Mouse (Mus musculus): ENCODE data around the gene Gstm4. TPM values are rescaled to one million over a fixed set of nuclear protein-coding genes. Genes with fewer than 3 reads are reported as not detected.
"Not testable (repeated sequence)": the region's sequence is repeated elsewhere in the genome, so short reads cannot be mapped to it uniquely, and the experiment has no call there.

The Gstm4 gene
- polyA plus RNA-seq, 1 experiment from 2014 or later, result 15.2 TPM

DNA sequence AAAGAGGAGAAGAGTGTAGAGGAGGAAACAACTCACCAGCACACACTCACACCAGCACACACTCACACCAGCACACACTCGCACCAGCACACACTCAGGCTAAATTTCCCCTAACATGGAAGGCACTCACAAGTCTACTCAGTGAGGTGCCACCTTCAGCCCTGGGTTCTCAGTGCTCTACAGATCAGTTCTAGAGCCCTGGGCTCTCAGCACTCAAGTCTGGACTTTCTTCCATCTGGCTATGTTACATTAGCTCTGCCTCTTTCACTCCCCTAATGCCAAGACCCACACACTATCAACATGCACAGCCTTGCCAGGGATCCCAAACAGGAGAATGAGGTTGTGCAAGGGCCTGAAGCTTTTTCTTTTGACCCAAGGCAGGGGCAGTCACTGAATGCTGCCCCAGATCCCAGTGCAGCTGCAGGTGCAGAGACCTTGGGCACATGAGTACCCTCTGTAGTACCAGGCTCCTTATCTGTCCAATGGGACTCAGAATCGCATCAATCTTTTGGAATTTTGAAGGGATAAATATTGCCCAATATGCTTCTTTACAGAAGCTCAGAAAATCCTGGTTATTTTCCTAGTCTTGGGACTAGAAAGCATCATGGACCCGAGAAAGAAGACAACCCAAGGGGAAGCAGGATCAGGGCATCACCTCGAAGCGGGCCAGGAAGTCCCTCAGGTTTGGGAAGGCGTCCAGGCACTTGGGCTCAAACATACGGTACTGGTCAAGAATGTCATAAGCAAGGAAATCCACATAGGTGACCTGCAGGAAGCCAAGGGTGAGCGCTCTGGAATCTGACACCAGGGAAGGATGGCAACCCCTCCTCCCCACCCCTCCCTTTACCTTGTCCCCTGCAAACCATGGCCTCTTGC lies 30.4 kb downstream of the Gstm4 start:
- Histone ChIP-seq H3K27me3 (replicated peaks) (peaks cover 3% of the 10 kb centered on the region; the same call in 1 of the 2 replicates), H3K9ac (no peak overlapping the region), H3K4me3 (no peak overlapping the region), H3K27ac (replicated peaks) (no peak overlapping the region), H3K9me3 (no peaks in the 10 kb centered on the region), H3K36me3 (no peaks in the 10 kb centered on the region), H3K4me1 (peaks cover 32% of the 10 kb centered on the region), H3K4me2 (no peak overlapping the region)
- ATAC-seq (ENCODE audit: extremely low read depth, insufficient number of reproducible peaks, low FRiP score, low TSS enrichment), result no peak
- 75% methylated on average over 8 of the region's 8 CpGs for whole genome bisulfite sequencing

DNA sequence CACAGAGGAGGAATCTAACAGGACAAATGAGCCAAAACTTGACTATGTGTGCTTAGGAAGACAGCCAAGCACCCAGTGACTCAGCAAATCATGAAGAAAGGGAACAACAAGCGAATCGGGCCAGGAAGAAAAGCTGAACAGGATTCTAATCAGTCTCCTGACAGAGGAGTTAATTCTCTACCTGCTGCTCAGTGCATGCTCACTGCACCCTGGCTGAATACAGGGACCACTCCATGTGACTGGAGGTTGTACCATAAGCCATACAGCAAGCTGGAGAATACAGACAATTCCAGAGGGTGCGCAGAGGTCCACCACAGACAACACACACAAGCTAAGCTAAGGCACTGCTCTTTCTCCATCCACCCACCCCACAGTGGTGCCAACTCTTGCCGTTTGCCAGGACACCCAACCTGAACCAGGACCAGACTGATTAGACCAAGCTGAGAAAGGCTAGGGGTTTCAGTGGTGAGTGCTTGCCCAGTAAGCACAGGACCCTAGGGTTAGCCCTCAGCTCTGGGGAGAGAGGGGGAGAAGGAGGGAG lies 31.3 kb downstream of the Gstm4 start:
- Histone ChIP-seq H3K4me3 (no peak overlapping the region), H3K36me3 (no peaks in the 10 kb centered on the region), H3K9me3 (no peaks in the 10 kb centered on the region), H3K27me3 (replicated peaks) (peaks cover 3% of the 10 kb centered on the region; the same call in 1 of the 2 replicates), H3K4me1 (peaks cover 23% of the 10 kb centered on the region), H3K4me2 (no peak overlapping the region), H3K9ac (no peak overlapping the region), H3K27ac (replicated peaks) (no peak overlapping the region)
- ATAC-seq (ENCODE audit: extremely low read depth, insufficient number of reproducible peaks, low FRiP score, low TSS enrichment), result no peak
- 69% methylated on average over 4 of the region's 4 CpGs for WGBS

DNA sequence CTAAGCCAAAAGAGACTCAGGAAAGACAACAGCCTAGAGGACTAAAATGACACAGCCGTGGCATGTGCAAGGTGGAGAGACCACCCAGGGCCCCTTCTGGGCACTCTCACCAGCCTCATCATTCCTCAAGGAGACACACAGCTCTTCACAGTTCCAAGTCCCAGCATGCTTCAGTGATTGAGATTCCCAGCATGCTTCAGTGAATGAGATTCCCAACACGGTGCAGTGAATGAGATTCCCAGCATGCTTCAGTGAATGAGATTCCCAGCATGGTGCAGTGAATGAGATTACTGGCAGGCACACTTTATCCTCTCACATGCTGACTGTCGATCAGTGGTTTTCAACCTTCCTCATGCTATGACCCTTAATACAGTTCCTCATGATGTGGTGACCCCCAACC lies 33.1 kb downstream of the Gstm4 start:
- no peak overlapping the region for H3K4me2 ChIP-seq
- no peaks in the 10 kb centered on the region for H3K9me3 ChIP-seq
- H3K4me3 ChIP-seq, result no peak overlapping the region
- WGBS, result 53% methylated on average over 3 of the region's 3 CpGs
- H3K27me3 ChIP-seq (replicated peaks), result peaks cover 3% of the 10 kb centered on the region; the same call in 1 of the 2 replicates
- no peaks in the 10 kb centered on the region for H3K36me3 ChIP-seq
- H3K9ac ChIP-seq, result no peak overlapping the region
- no peak overlapping the region for H3K27ac ChIP-seq (replicated peaks)
- H3K4me1 ChIP-seq, result peaks cover 10% of the 10 kb centered on the region
- no peak for ATAC-seq (ENCODE audit: extremely low read depth, insufficient number of reproducible peaks, low FRiP score, low TSS enrichment)

DNA sequence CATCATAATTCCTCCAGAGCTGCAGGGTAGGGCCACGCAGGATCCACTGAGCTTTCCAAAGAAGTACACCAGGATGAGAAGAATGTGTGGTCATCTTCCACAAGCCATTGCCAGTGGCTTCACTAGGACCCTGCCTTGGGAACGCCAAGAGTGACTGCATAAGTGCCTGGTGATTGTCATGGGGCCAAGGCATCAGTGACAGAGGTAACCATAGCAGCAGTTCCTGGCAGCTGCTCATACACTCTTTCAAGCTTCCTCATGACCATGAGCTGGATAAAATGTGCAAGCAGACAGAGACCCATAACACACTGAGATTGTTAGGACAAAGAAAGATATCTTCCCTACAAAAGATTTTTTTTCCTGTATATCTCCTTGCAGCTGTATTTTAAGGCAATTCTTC lies 34.4 kb downstream of the Gstm4 start:
- no peaks in the 10 kb centered on the region for H3K27me3 ChIP-seq (replicated peaks)
- no peak overlapping the region for H3K4me3 ChIP-seq
- 37% methylated on average over 2 of the region's 2 CpGs for WGBS
- no peaks in the 10 kb centered on the region for H3K9me3 ChIP-seq
- H3K9ac ChIP-seq, result no peak overlapping the region
- H3K4me1 ChIP-seq, result peaks cover 10% of the 10 kb centered on the region
- H3K27ac ChIP-seq (replicated peaks), result no peak overlapping the region
- no peak overlapping the region for H3K4me2 ChIP-seq
- no peaks in the 10 kb centered on the region for H3K36me3 ChIP-seq
- ATAC-seq (ENCODE audit: extremely low read depth, insufficient number of reproducible peaks, low FRiP score, low TSS enrichment), result no peak; the same call in 1 of the 2 replicates

DNA sequence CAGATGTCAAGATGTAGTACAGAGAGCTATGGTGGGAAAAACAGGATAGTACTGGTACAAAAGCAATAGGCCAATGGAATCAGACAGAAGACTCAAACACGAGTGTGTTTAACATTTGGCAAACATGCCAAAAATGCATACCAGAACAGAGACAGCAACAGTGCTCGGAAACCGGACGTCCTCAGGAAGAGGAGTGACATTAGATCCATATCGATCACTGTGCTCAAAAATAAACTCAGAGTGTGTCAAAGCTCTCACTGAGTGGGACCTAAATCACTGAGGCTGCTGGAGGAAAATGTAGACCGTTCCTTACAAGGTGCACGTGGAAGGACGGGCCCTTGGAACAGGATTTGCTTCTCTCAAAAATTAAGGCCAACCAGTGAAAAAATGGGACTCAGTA lies 42.7 kb downstream of the Gstm4 start:
- Histone ChIP-seq H3K9ac (no peak overlapping the region), H3K4me2 (no peak overlapping the region), H3K4me1 (no peaks in the 10 kb centered on the region), H3K27me3 (replicated peaks) (no peaks in the 10 kb centered on the region), H3K4me3 (no peak overlapping the region), H3K27ac (replicated peaks) (no peak overlapping the region), H3K9me3 (no peaks in the 10 kb centered on the region), H3K36me3 (no peaks in the 10 kb centered on the region)
- 70% methylated on average over 8 of the region's 8 CpGs for WGBS
- ATAC-seq (ENCODE audit: extremely low read depth, insufficient number of reproducible peaks, low FRiP score, low TSS enrichment), result no peak

DNA sequence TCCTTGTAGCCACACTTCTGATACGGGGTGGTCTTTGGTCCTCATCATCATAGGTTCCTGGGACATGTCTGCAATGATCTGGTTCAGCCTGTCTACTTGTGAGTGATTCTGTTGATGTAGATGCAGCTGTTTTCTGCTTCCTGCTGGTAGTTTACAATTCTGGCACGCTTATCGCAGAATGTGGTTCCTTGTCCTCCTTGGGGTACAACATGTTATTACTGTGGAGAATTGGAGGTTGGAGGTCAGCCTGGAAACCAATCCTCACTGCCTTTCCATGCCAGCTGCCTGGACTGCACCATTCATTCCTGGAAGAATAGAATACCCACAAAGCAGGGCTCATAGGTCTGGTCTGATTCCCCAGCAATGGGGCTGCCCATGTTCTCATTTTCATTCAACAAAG lies 45.2 kb downstream of the Gstm4 start:
- Histone ChIP-seq H3K27me3 (replicated peaks) (no peaks in the 10 kb centered on the region), H3K4me3 (no peak overlapping the region), H3K27ac (replicated peaks) (no peak overlapping the region), H3K9me3 (no peaks in the 10 kb centered on the region), H3K4me2 (no peak overlapping the region), H3K36me3 (no peaks in the 10 kb centered on the region), H3K9ac (no peak overlapping the region), H3K4me1 (no peaks in the 10 kb centered on the region)
- WGBS, result 81% methylated on average over 3 of the region's 3 CpGs
- no peak for ATAC-seq (ENCODE audit: extremely low read depth, insufficient number of reproducible peaks, low FRiP score, low TSS enrichment)

DNA sequence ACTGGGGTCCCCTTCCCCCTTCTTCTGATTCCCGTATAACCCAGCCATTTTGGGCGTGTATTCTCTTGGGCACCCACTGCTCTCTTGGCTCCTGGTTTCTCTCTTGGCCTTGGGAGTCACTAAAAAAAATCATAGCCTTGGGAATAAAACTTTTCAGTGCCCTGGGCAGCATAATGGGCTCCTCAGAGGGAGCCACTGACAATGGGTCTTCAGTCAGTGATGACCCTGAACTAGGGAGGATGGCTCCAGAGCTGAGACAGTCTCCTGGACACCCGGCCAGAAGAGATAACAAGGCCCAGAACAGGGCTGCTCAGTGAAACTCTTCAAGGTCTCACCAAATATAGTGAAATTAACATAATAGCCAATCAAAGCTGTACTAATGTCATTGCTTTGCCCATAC lies 46.1 kb downstream of the Gstm4 start:
- no peaks in the 10 kb centered on the region for H3K27me3 ChIP-seq (replicated peaks)
- no peak for ATAC-seq (ENCODE audit: extremely low read depth, insufficient number of reproducible peaks, low FRiP score, low TSS enrichment)
- H3K4me3 ChIP-seq, result no peak overlapping the region
- H3K9me3 ChIP-seq, result 0 out of 2 replicates have a peak, but pooled peaks cover 5% of the 10 kb centered on the region
- no peaks in the 10 kb centered on the region for H3K4me1 ChIP-seq
- H3K36me3 ChIP-seq, result no peaks in the 10 kb centered on the region
- H3K27ac ChIP-seq (replicated peaks), result no peak overlapping the region
- 71% methylated on average over 3 of the region's 3 CpGs for WGBS
- no peak overlapping the region for H3K9ac ChIP-seq
- H3K4me2 ChIP-seq, result no peak overlapping the region

DNA sequence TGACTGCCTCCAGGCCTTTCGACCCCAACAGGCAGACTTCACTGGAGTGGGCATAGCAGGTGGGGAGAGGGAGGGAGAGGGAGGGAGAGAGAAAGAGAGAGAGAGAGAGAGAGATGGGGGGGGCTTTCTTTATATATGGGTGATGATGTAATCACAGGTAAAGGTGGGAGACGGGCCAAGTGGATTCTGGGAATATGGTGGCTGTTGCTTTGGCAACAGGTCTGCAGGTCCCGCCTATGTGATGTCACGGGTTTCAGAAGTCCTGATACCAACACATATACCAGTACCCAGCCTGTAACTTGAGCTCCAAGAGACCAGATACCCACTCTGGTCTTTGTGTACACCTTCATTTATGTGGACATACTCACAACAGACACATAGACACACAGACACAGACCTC lies 48.1 kb downstream of the Gstm4 start:
- no peak for ATAC-seq (ENCODE audit: extremely low read depth, insufficient number of reproducible peaks, low FRiP score, low TSS enrichment)
- no peaks in the 10 kb centered on the region for H3K36me3 ChIP-seq

DNA sequence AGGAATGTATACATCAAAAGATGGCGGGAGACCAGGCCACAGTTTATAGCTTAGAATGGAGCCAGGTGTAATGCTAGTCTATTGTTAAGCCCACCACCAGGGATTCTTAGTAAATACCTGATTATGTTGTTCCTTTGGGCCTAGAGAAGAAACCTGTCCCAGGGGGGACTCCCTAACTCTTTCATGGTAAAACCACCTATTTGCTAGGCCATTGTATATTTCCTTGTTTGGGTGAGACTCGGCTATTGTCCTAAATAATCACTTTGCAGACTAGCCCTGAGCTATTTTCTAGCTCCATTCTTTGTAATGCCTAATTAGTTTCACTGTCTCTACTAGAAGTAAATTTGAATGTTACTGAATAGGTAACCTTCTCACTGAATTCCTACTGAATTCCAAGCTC lies 48.7 kb downstream of the Gstm4 start:
- not testable (repeated sequence) for H3K9ac ChIP-seq; H3K4me2 ChIP-seq; H3K36me3 ChIP-seq; H3K4me3 ChIP-seq; H3K9me3 ChIP-seq; H3K27ac ChIP-seq (replicated peaks); H3K27me3 ChIP-seq (replicated peaks); ATAC-seq (ENCODE audit: extremely low read depth, insufficient number of reproducible peaks, low FRiP score, low TSS enrichment); H3K4me1 ChIP-seq
- 84% methylated on average over 2 of the region's 2 CpGs for WGBS

More for the DNA sequence above, 48.1 kb downstream of the Gstm4 start:
- 0 out of 2 replicates have a peak, but pooled peaks cover 5% of the 10 kb centered on the region for H3K9me3 ChIP-seq
- H3K4me1 ChIP-seq, result no peaks in the 10 kb centered on the region
- H3K9ac ChIP-seq, result no peak overlapping the region
- no peaks in the 10 kb centered on the region for H3K27me3 ChIP-seq (replicated peaks)
- H3K27ac ChIP-seq (replicated peaks), result no peak overlapping the region
- H3K4me2 ChIP-seq, result no peak overlapping the region
- no peak overlapping the region for H3K4me3 ChIP-seq
- WGBS, result 77% methylated on average over 4 of the region's 4 CpGs

Other genes with a start within 250 kb of the Gstm4 start
- gene Eps8l3, start 167.7 kb downstream of the Gstm4 start, polyA plus RNA-seq (2015; fragmentation: Nextera tagmentation; extraction: Ambion mirVana), result not detected in 2 replicates
- gene Gstm5, start 149.1 kb downstream of the Gstm4 start, polyA plus RNA-seq (2015; fragmentation: Nextera tagmentation; extraction: Ambion mirVana), result 131 and 139 TPM in 2 replicates
- gene Gstm7, start 113.1 kb downstream of the Gstm4 start, polyA plus RNA-seq (2015; fragmentation: Nextera tagmentation; extraction: Ambion mirVana), result 14.6 and 15.9 TPM in 2 replicates
- 9.5 and 11.5 TPM in 2 replicates for gene Gstm6, start 101.1 kb downstream of the Gstm4 start, polyA plus RNA-seq (2015; fragmentation: Nextera tagmentation; extraction: Ambion mirVana)
- 0.50 TPM in 1 of 2 replicates, not detected in the other for gene Gstm3, start 75.6 kb downstream of the Gstm4 start, polyA plus RNA-seq (2015; fragmentation: Nextera tagmentation; extraction: Ambion mirVana)
- 52.9 and 53.5 TPM in 2 replicates for gene Gstm2, start 58.4 kb downstream of the Gstm4 start, polyA plus RNA-seq (2015; fragmentation: Nextera tagmentation; extraction: Ambion mirVana)
- gene Gstm1, start 26.9 kb downstream of the Gstm4 start, polyA plus RNA-seq (2015; fragmentation: Nextera tagmentation; extraction: Ambion mirVana), result 44.3 and 50.5 TPM in 2 replicates
- gene Ampd2, start 41.8 kb upstream of the Gstm4 start, polyA plus RNA-seq (2015; fragmentation: Nextera tagmentation; extraction: Ambion mirVana), result 29.4 and 30.3 TPM in 2 replicates
- gene Gnat2, start 47.9 kb upstream of the Gstm4 start, polyA plus RNA-seq (2015; fragmentation: Nextera tagmentation; extraction: Ambion mirVana), result 0.20 and 1.3 TPM in 2 replicates
- 74.7 and 76.3 TPM in 2 replicates for gene Gnai3, start 101.3 kb upstream of the Gstm4 start, polyA plus RNA-seq (2015; fragmentation: Nextera tagmentation; extraction: Ambion mirVana)
- 0.14 TPM in 1 of 2 replicates, not detected in the other for gene Gpr61, start 110.0 kb upstream of the Gstm4 start, polyA plus RNA-seq (2015; fragmentation: Nextera tagmentation; extraction: Ambion mirVana)
- 2.6 and 2.8 TPM in 2 replicates for gene Amigo1, start 141.4 kb upstream of the Gstm4 start, polyA plus RNA-seq (2015; fragmentation: Nextera tagmentation; extraction: Ambion mirVana)
- 2.3 and 3.1 TPM in 2 replicates for gene Cyb561d1, start 156.3 kb upstream of the Gstm4 start, polyA plus RNA-seq (2015; fragmentation: Nextera tagmentation; extraction: Ambion mirVana)
- 7.5 and 8.7 TPM in 2 replicates for gene Atxn7l2, start 166.0 kb upstream of the Gstm4 start, polyA plus RNA-seq (2015; fragmentation: Nextera tagmentation; extraction: Ambion mirVana)
- 2.4 and 3.2 TPM in 2 replicates for gene Sypl2, start 181.8 kb upstream of the Gstm4 start, polyA plus RNA-seq (2015; fragmentation: Nextera tagmentation; extraction: Ambion mirVana)
- gene Psma5, start 212.0 kb upstream of the Gstm4 start, polyA plus RNA-seq (2015; fragmentation: Nextera tagmentation; extraction: Ambion mirVana), result 213 and 243 TPM in 2 replicates
- 8.9 and 11.9 TPM in 2 replicates for gene Sort1, start 239.2 kb upstream of the Gstm4 start, polyA plus RNA-seq (2015; fragmentation: Nextera tagmentation; extraction: Ambion mirVana)